ENCODE assay signal across 1 mouse cellular context in genomic region chr19:8763276-8763675, GRCm38 (mm10).
TF ChIP-seq lines count a peak whose summit lies in the region.

No protein-coding gene starts in this region.

TF ChIP-seq in CH12.LX, 34 proteins besides CTCF, POLR2A, EP300 and RAD21:
- no peak for TF ChIP-seq JUND (conservative IDR thresholded peaks at IDR 0.05; ENCODE audit: low read depth, low read length)
- TF ChIP-seq SMC3 (IDR thresholded peaks at IDR 0.05; ENCODE audit: low read depth, low read length): no peak
- TF ChIP-seq POLR2AphosphoS2 (IDR thresholded peaks at IDR 0.05; ENCODE audit: low read depth, low read length): no peak
- TF ChIP-seq JUN (IDR thresholded peaks at IDR 0.05; ENCODE audit: insufficient read depth, low read depth, low read length): no peak
- TF ChIP-seq MAX (IDR thresholded peaks at IDR 0.05; ENCODE audit: low read length): 0 out of 2 replicates have a peak, but pooled peaks have one; percentile 34
- no peak for TF ChIP-seq KAT2A (IDR thresholded peaks at IDR 0.05; ENCODE audit: insufficient replicate concordance, low read length)
- peak; percentile 73 for TF ChIP-seq MYC (IDR thresholded peaks at IDR 0.05; ENCODE audit: low read depth, low read length)
- no peak for TF ChIP-seq ZNF384 (IDR thresholded peaks at IDR 0.05; ENCODE audit: low read depth, low read length)
- TF ChIP-seq UBTF (IDR thresholded peaks at IDR 0.05; ENCODE audit: low read depth, low read length): no peak
- TF ChIP-seq ZKSCAN1 (IDR thresholded peaks at IDR 0.05; ENCODE audit: borderline replicate concordance, low read depth, low read length): no peak
- TF ChIP-seq MAFK (IDR thresholded peaks at IDR 0.05; ENCODE audit: insufficient replicate concordance, low read length): no peak
- no peak for TF ChIP-seq MAZ (IDR thresholded peaks at IDR 0.05; ENCODE audit: low read depth, low read length)
